Mouse (Mus musculus): ENCODE measurements around the gene Mndal.

DNA sequence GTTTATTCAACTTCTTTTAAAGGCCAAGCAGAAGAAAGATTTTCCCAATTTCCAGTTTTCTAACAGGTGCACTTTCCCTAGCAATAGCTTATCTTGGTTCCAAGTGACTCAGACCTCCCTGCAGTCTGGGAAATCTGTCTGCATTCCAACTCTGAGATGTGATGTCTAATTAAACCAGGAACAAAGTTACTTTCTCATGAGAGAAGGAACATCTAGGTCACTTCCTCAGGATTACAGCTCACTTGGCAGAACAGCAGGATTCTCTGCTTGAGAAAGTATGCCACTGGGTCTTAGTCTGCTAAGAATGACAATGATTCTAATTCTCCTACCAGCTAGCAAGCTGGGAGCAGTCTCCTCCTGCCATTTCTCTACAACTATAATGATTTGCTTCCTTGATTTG lies 30.8 kb upstream of the Mndal start:
- TF ChIP-seq CTCF (IDR thresholded peaks at IDR 0.05; ENCODE audit: low read depth) (no peak), EP300 (IDR thresholded peaks at IDR 0.05; ENCODE audit: low read depth) (no peak)

Measured in heart, postnatal 0 days (tissue).